Mouse (Mus musculus) kidney, embryonic 16.5 days (tissue): ENCODE measurements around the gene Bcl6. TPM values are rescaled to one million over a fixed set of nuclear protein-coding genes. Genes with fewer than 3 reads are reported as not detected.

ENCODE experiments used
- polyA plus RNA-seq: library from polyadenylated mRNA; unstranded; fragments of >200 nt; fragmentation: Nextera tagmentation; extraction: Ambion mirVana; gene quantifications from 2 replicates; pipeline ENCODE4 v1.2.1, GENCODE M21; 2015

Gene Bcl6
- polyA plus RNA-seq, 1 experiment from 2014 or later, result 0.94 TPM

Other genes with a start within 250 kb of the Bcl6 start
- 1.1 and 1.5 TPM in 2 replicates for gene Sst, start 97.9 kb downstream of the Bcl6 start, polyA plus RNA-seq
- gene Rtp2, start 56.5 kb downstream of the Bcl6 start, polyA plus RNA-seq, result not detected in 2 replicates
- not detected in 2 replicates for gene Gm37419, start 370 bp downstream of the Bcl6 start, polyA plus RNA-seq